Mouse (Mus musculus) C2C12 (cell line): ENCODE measurements at regions not wholly inside any gene's neighbourhood (a gene's known extent, or its start where the extent isn't known, plus 50 kb on each side); places are given as distances from the start of the nearest gene placed in this dataset.

ENCODE experiments used
- H3K27me3 ChIP-seq: one replicate; pipeline ENCODE4 v1.6.1; 2011; ENCODE audit not compliant: control insufficient read depth, insufficient read depth, insufficient read length
- H3K36me3 ChIP-seq: one replicate; pipeline ENCODE4 v1.6.1; 2011; ENCODE audit not compliant: control insufficient read depth, insufficient read depth
- H3K4me3 ChIP-seq: one replicate; pipeline ENCODE4 v1.5.1; 2011; ENCODE audit warnings: mild to moderate bottlenecking, control low read depth; ENCODE audit not compliant: poor library complexity, insufficient read depth, severe bottlenecking
- H3K79me2 ChIP-seq: one replicate; pipeline ENCODE4 v1.6.1; 2011; ENCODE audit not compliant: control insufficient read depth, insufficient read depth
- H3K79me3 ChIP-seq: one replicate; pipeline ENCODE4 v1.6.1; 2011; ENCODE audit warnings: low read depth, control low read depth
- H3ac ChIP-seq: one replicate; pipeline ENCODE3; 2011; ENCODE audit warnings: low read depth; ENCODE audit not compliant: control insufficient read depth, insufficient read length
- CEBPB ChIP-seq: IDR thresholded peaks from one replicate; pipeline ENCODE4 v1.6.1; 2011; ENCODE audit warnings: low read depth, mild to moderate bottlenecking, control low read depth, moderate library complexity
- CTCF ChIP-seq: IDR thresholded peaks from one replicate; pipeline ENCODE4 v1.5.1; 2011; ENCODE audit not compliant: control insufficient read depth, insufficient read depth, insufficient read length
- FOSL1 ChIP-seq: IDR thresholded peaks from one replicate; pipeline ENCODE4 v1.8.0; 2011; ENCODE audit warnings: mild to moderate bottlenecking, low read length; ENCODE audit not compliant: poor library complexity, insufficient read depth, severe bottlenecking
- MAX ChIP-seq: IDR thresholded peaks from one replicate; pipeline ENCODE4 v1.6.1; 2011; ENCODE audit warnings: mild to moderate bottlenecking, control low read depth
- MYOD1 ChIP-seq: IDR thresholded peaks from one replicate; pipeline ENCODE4 v1.6.1; 2011; ENCODE audit warnings: low read depth; ENCODE audit not compliant: control insufficient read depth, insufficient read length
- MYOG ChIP-seq: IDR thresholded peaks from one replicate; pipeline ENCODE4 v1.6.1; 2011; ENCODE audit not compliant: control insufficient read depth, insufficient read length; ENCODE audit errors: extremely low read depth
- USF1 ChIP-seq: IDR thresholded peaks from one replicate; pipeline ENCODE4 v1.6.1; 2011; ENCODE audit warnings: low read depth, mild to moderate bottlenecking, control low read depth, moderate library complexity

DNA sequence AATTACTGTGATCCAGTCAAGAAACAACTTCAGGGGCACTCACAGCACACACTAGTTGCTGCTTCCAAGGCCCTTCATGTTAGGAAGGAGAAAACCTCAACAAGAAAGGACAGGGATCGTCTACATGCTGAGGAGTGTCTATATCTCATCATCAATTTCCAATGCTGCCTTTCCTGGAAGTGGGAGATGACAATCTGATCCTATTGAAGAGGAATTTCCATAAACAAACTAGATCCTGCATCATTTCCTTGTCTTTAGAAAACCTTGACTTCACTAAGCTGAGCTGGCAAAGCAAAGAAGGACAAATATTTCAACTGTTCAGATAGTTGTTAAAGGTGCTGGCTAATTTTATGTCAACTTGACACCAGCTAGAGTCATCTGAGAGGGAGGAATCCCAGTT is 83.5 kb upstream of the Rapgef5 start:
- Histone ChIP-seq H3ac (no peak overlapping the region), H3K27me3 (no peaks in the 10 kb centered on the region), H3K79me3 (no peaks in the 10 kb centered on the region), H3K4me3 (no peak overlapping the region), H3K36me3 (no peaks in the 10 kb centered on the region), H3K79me2 (no peaks in the 10 kb centered on the region)
- TF ChIP-seq FOSL1 (no peak), MAX (no peak), CTCF (no peak), USF1 (no peak), CEBPB (no peak), MYOD1 (no peak), MYOG (no peak)

DNA sequence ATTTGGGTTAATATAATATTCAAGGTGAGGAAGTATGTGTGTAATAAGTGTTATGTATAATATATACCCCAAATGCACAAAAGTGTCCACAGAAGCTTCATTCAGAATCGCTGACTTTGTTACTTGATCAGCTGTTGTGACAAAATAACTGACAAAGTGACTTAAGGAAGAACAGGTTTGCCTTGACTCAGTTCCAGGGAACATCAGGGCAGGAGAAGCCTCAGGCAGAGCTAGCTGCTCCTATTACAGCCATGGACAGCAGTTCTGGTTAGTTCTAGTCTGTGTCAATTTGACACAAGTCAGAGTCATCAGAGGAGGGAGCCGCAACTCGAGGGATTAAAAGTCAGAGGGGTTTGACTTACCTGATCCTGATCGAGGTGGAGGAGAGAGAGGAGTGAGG is 79.3 kb upstream of the Rapgef5 start:
- TF ChIP-seq USF1: no peak
- no peak for TF ChIP-seq MYOD1
- no peak for TF ChIP-seq CTCF
- no peak for TF ChIP-seq FOSL1
- TF ChIP-seq MAX: no peak
- TF ChIP-seq CEBPB: no peak
- no peak for TF ChIP-seq MYOG
- no peaks in the 10 kb centered on the region for H3K36me3 ChIP-seq
- no peaks in the 10 kb centered on the region for H3K79me2 ChIP-seq
- no peaks in the 10 kb centered on the region for H3K27me3 ChIP-seq
- H3K4me3 ChIP-seq: no peak overlapping the region
- no peaks in the 10 kb centered on the region for H3K79me3 ChIP-seq
- no peak overlapping the region for H3ac ChIP-seq

DNA sequence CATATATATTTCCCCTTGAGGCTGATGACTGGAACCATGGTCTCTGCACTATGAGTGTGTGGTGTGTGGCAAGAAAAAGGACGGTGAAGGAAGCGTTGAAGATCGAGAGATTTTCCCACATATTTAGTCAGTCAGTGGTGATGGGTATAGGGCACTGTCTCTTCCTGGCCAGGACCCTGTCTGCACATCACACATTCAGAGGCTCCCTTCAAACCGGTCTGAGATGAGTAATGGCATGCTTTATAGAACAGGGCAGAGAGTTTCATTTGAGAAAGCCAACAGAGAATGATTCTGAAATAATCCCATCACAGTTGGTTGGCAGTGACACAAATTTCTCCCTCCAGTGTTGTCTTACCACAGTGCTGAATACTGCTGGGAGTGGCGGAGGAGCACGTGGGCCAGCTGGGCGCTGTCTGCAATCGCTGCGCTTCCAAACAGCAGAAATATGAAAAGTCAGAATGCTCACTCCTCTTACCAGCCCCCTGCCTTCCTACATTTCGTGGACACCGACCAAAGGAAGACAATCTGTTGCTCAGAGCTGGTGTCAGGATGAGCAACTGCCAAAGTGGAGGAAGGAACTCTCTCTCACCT is 77.2 kb upstream of the Rapgef5 start:
- H3K79me2 ChIP-seq: no peaks in the 10 kb centered on the region
- TF ChIP-seq MYOD1 (no peak), MYOG (no peak), CEBPB (no peak), USF1 (no peak), CTCF (no peak), MAX (no peak), FOSL1 (no peak)
- H3K79me3 ChIP-seq: no peaks in the 10 kb centered on the region
- no peak overlapping the region for H3K4me3 ChIP-seq
- no peaks in the 10 kb centered on the region for H3K36me3 ChIP-seq
- no peak overlapping the region for H3ac ChIP-seq
- no peaks in the 10 kb centered on the region for H3K27me3 ChIP-seq

DNA sequence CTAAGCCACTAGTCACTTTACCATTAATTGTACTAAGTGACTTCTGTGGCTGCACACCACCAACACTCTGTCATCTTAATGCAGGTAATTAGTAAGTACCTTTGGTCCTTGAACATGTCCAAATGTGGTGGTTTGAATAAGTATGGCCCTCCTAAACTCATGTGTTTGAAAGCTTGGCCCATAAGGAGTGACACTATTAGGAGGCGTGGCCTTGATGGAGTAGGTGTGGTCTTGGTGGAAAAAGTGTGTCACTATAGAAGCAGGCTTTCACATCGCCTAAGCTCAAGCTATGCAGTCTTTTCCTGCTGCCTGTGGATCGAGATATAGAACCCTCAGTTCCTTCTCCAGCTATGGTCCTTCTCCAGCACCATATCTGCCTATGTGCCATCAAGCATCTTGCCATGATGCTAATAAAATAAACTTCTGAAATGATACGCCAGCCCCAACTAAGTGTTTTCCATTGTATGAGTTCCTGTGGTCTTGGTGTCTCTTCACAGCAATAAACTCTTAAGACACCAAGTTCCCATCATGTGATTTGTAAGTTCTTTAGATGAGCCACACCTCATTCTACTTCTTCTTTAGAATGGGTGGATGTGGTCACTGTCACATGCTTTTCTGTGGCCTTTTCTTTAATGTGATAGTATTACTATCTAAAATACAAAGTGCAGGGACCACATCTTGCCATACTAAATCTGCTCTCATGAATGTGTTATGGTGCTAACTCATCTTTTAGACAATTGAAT is 71.9 kb upstream of the Rapgef5 start:
- Histone ChIP-seq H3K79me3 (no peaks in the 10 kb centered on the region), H3K79me2 (no peaks in the 10 kb centered on the region), H3K27me3 (no peaks in the 10 kb centered on the region), H3K4me3 (no peak overlapping the region), H3ac (no peak overlapping the region), H3K36me3 (no peaks in the 10 kb centered on the region)
- TF ChIP-seq MYOD1 (no peak), MAX (no peak)

DNA sequence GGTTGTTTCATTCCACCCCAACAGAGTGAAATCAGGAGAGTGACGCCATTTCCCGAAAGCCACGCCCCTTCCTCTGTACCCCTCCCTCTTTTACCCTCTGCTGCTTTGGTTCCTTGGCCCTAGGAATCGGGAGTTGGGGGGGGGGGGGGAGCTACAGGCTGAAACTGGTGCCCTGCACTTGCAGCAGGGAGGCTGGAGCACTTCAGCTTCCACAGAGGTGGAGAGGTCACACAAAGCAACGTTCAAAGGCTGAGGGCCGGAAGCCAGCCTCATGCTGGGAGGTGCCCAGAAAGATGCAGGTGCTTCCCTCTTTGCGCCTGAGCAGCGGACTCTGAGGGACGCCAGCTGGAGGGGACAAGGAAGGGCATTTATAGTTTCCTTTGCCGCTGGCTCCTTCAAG is 69.1 kb upstream of the Rapgef5 start:
- Histone ChIP-seq H3K79me3 (no peaks in the 10 kb centered on the region), H3K27me3 (no peaks in the 10 kb centered on the region), H3ac (no peak overlapping the region), H3K4me3 (no peak overlapping the region), H3K36me3 (no peaks in the 10 kb centered on the region), H3K79me2 (no peaks in the 10 kb centered on the region)
- no peak for TF ChIP-seq CEBPB
- TF ChIP-seq USF1: no peak
- TF ChIP-seq MYOD1: no peak
- TF ChIP-seq MAX: no peak
